Mouse (Mus musculus): ENCODE measurements around the gene Il16. TPM values are rescaled to one million over a fixed set of nuclear protein-coding genes. Genes with fewer than 3 reads are reported as not detected.

Il16 gene
- total RNA-seq, 2 experiments from 2014 or later: 8.5 to 8.8 TPM

DNA sequence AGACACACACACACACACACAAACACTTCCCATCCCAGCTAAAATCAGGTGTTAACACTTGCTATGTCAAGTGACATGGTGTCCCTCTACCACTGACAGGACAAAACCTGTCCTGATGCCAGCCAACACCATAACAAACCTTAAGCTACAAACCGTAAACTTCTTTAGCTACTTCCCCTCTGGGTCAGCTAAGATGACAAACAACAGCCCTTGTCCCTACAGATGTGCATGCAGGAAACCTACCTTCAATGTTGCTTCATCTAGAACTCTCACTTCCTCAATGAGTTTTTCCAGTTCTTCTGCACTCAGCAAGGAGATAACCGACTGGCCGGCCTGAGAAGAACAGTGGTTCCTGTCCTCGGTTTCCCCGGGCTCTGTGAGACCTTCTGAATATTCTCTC lies 94.9 kb downstream of the Il16 start:
- DNase-seq (ENCODE audit: low spot score in 2 of 2): no peak

GRCm38 (mm10) chr7:83648807-83649206 lies 96.7 kb downstream of the Il16 start:
- DNase-seq (ENCODE audit: low spot score in 2 of 2): no peak

DNA sequence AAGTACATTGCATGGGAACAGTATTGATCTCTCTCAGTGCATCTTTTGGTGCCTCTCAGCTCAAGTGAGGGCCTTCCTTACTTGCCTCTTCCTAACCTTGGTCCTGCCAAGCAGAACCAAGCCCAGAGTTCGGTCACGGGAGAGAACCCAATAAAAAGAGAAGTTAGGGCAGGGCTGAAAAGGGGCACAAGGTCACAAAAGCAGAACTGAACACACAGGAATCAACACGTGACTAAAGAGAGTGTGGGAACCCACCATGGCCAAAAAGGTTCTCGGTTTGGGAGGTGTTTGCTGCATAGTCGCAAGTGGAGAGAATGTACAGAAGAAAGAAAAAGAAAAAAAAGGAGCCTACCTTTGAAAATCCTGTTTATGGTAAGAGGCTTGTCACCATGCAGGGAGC lies 100.0 kb downstream of the Il16 start:
- no peak for DNase-seq (ENCODE audit: low spot score in 2 of 2)

- no peak for DNase-seq (ENCODE audit: low spot score in 2 of 2)
These were observed 100.8 kb downstream of the Il16 start for GRCm38 (mm10) chr7:83644761-83645160.

DNA sequence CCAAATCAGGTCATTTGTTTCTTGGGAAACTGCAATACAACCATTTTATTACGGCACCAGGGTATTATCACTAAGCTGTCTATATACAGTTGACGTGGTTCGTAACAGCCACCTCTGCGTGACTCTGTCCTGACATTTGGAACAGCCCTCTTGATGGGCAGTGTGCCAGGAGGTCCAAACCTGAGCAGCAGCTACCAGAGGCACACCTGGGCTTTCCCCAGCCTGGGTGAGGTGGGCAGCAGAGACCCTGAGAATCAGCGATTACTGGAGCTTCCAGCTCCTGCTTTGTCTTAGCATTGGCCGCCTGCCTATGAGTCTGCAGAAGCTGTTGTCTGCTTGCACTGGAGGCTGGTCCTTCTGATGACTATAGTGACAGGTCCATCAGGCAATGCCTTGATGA lies 101.9 kb downstream of the Il16 start:
- DNase-seq (ENCODE audit: low spot score in 2 of 2): no peak

DNA sequence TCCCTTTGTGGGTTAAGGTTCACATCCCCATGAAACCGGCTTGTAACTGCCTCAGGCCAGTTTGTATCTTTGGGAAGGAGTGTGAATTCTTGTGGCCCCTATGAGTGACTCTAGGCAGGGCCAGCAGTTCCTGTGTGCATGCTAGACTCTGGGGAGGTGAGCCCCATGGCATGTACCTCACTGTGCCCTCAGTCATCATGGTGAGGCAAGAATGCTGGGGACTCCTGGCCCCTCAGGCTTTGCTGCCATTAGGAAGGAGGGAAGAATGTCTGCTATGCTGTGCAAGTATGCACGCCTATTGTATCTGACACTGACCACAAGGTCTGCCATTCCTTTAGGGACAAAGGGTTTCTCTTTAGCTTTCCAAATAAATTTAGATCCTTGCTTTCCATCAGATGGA lies 104.4 kb downstream of the Il16 start:
- DNase-seq (ENCODE audit: low spot score in 2 of 2): no peak

DNA sequence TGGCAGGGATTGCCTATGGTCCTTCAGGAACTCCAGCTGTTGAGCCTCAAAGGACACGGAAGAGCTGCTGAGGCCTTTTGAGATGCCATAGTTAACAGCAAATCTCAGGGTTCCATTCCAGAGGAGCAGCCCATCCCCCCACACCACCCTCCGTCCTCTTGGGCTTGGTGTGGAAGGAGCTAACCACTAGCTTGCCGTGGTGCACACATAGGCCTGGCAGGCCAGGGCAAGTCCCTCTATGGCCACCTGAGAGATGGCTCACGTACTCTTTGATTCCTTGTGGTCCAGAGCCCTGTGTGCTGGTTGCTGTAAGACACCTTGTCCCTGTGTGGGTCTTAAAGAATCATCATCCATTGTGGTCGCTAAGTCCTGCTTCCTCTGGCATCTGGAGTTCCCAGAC lies 104.9 kb downstream of the Il16 start:
- DNase-seq (ENCODE audit: low spot score in 2 of 2): no peak

- DNase-seq (ENCODE audit: low spot score in 2 of 2): no peak
These were observed 106.4 kb downstream of the Il16 start for GRCm38 (mm10) chr7:83639084-83639483.

DNA sequence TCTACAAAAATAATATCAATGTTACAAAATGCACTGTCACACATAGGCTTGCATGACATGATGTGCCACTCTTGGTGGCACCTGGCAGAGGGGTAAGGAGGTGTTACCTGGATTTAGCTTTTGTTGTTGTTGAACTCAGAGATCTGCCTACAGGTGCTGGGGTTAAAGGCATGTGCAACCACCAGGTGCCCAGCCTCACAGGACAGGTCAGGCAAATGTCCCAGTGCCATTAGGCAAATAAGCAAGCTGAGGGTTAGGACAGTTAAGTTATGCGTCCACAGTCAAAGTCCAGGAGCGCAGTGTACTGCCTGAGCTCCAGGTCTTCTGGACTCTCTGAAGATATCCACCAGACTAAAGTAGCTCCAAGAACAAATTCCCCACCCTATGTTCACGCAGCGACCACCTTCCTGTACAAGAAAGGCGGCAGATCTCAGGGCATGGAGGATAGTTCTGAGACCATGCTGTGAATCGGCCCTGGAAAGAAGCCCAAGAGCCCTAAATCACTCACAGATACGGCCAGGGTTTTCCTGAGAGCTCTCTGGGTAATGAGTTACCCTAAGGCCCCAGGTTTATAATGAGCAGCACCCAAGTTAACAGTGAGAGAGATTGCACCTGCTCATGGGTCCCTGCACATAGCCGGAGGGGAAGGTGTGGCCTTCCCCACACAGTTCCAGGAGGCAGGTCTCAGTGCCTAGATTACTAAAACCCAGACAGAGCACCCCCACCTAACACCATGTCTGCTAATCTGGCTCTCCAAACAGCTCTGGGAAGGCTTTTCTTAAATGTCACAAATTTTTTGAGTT lies 107.5 kb downstream of the Il16 start:
- DNase-seq (ENCODE audit: low spot score in 2 of 2): no peak

- no peak for DNase-seq (ENCODE audit: low spot score in 2 of 2)
These were observed 109.1 kb downstream of the Il16 start for GRCm38 (mm10) chr7:83636425-83636824.

DNA sequence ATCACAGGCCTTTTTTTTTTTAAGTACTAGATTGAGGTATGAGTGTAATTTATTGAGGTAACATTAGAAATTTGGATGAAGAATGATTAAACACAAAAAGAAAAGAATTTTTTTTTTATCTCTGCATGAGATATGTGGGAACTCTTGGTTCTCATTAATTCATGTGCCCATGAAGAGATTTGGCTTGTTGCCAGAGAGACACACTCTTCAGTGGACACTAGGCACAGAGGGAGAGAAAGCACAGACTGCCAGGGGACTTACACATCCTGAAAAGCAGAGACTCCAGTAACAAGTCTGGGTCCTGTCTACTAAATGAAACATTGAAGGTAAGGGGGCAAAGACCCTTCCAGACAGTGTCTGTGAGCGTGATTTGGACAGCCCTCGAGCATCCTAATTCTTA lies 109.8 kb downstream of the Il16 start:
- no peak for DNase-seq (ENCODE audit: low spot score in 2 of 2)

GRCm38 (mm10) chr7:83633856-83634255 lies 111.7 kb downstream of the Il16 start:
- no peak for DNase-seq (ENCODE audit: low spot score in 2 of 2)

DNA sequence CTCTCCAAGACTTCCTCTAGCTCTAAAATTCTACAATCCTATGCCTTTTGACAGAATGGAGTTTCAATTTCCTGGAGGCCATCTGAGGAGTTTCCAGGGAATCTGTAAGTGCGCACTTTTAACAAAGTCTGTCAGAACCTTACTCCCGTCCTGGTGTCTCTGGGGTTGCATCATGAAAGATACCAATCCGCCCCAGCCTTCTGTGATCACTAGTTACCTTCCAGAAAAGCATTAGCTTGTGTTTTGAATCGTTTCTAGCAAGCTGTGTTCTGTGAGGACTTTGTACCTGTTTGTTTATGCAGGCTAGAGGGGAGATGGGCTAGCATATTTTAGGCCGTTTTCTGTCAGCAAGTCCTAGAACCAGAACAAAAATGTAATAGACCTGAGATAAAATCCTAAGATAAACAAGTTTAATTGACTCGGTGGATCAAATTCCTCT lies 112.8 kb downstream of the Il16 start:
- no peak for DNase-seq (ENCODE audit: low spot score in 2 of 2)

DNA sequence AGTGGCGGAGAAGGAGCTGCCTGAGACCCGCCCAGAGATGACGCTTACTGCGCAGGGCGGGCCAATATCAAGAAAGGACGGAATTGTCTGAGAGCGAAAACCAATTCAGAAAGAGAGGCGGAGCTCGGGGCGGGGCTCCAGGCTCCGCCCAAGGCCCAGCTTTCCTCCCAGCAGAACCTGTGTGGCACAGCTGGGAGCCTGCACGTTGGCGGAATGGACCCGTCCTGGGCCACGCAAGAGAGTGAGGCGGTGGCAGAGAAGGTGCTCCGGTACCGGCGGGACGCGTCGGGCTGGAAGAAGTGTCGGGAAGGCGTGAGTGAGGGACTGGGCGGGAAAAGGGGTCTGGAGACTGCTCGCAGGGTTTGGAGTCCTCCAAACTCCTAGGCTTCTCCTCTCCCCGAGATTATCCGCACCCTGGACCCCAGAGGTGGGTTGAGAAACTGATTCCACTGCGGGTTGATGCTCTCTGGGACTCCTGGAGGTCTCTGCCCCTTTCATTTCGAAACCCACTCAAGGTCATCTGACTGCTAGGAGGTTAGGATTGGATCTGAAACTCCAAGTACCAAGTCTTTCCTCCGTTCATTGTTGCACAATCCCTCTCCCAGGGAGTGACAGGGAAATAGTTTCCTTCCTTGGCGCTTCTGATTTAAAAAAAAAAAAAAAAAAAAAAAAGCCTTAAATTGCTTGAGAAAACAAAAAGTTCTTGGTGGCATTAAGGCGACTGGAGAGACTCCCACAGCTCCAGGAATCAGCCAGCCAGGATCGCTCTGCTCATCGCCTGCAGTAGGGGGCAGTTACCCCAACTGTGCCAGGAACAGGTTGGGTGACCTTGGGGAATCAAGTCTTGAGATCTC lies 113.5 kb downstream of the Il16 start, which contains the start of gene Stard5:
Gene Stard5 (plus strand): TSS at position 132 of the 854 bp plus-strand sequence.
- DNase-seq (ENCODE audit: low spot score in 2 of 2): peak; percentile 69 to 84

GRCm38 (mm10) chr7:83631073-83631827 lies 114.3 kb downstream of the Il16 start:
- no peak for DNase-seq (ENCODE audit: low spot score in 2 of 2)

GRCm38 (mm10) chr7:83627369-83627768 lies 118.2 kb downstream of the Il16 start:
- DNase-seq (ENCODE audit: low spot score in 2 of 2): no peak

DNA sequence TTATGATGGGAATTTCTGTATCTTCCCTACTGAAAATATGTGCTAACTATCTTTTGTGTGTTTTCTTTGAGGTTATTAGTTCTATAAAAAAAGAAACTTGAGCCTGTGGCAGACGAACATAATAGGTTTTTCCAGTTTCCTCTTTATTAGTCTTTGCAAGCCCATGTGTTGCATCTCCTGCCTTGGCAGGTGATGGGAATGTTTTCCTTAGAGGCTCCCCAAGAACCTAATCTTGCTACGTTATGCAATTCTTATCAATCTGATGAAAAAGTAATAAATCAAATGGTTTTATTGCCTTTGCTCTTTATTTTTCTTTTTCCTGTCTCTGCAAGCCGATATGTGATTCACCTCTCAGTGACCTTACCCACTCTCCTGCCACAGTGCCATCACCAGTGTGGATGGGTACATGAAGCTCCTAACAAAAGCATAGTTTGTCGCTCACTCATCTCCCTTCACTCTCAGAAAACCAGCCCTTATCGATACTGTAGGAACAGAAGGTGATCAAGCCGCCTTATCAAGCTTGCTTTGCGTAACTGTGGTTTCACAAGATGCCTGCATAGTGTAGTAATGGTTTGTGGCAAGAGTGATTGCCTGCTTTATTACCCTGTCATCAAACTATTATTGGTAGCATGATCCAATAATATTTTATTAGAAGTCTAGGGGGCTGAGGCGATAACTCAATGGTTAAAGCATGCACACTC lies 118.8 kb downstream of the Il16 start:
- no peak for DNase-seq (ENCODE audit: low spot score in 2 of 2)

GRCm38 (mm10) chr7:83624065-83624464 lies 121.5 kb downstream of the Il16 start:
- DNase-seq (ENCODE audit: low spot score in 2 of 2): no peak

DNA sequence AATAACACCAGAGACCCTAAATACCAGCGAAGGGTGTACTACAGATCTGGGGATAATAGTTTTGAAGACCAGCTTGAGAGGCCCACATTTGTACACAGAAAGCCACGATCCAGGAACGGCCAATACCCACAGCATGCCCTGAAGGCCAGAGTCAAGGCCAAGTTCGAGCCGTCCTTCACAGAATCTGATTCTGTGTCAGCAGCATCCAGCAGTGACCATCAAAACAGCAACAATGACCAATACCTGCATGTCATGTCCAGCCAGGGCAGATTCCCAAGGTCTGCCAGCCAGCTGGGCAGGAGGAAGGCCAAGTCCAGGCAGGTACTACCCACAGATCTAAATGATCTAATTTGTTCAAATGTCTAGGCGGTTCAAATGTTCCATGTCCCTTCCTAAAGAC lies 122.9 kb downstream of the Il16 start:
- DNase-seq (ENCODE audit: low spot score in 2 of 2): no peak

DNA sequence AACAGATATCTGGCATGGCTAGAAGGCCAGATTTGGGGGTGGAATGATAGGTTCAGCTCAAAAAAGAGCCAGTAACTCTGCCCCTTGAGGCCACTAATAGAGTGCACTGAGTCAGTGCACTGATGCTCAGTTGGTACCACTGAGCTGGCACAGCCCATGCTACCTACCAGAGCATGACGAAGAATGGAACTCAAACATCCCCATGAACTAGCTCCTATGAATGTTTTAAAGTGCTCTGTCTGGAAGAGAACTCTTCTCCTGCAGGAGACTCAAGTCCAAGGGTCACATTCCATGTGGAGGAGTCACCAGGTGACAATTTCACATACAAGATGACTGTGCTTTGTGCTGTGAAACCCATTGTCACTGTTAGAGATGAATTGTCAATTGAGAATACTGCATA lies 126.8 kb downstream of the Il16 start:
- DNase-seq (ENCODE audit: low spot score in 2 of 2): no peak

- DNase-seq (ENCODE audit: low spot score in 2 of 2): no peak
These were observed 129.3 kb downstream of the Il16 start for GRCm38 (mm10) chr7:83616268-83616667.
